Mouse (Mus musculus): ENCODE data around the gene Alk.

DNA sequence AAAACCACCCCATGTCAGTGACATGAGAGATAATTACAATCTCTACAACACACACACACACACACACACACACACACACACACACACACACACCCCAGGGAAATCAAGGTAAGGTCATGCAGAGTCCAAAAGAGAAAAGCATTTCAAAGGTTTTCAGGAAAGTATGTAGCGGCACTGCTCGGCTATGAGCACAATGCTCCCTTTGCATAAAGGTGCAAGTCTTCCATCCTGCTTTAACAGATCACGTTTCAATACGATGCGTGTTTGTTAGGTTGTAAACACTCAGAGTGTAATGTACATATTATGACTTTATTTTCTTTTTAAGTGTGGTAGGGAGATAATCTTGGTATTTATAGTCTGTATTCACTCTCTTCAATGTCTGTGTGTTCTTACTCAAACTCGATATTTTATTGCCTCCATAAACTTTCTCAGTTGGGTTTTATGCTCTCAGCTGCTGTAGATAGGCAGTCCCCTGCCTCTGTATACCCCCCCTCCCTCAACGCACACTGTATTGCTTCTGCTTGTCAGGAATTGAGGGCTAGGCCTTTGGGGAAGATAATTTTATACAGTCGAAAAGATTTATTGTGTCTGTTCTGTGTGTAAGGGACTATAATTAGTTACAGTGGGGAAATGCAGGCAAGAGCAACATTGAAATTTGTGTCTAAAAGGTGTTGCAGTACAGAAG, 780.7 kb downstream of the Alk start:
- no peak for TF ChIP-seq CTCF (IDR thresholded peaks at IDR 0.05; ENCODE audit: low read depth)
- TF ChIP-seq EP300 (optimal IDR thresholded peaks at IDR 0.05): no peak
